Mouse (Mus musculus): Measurements from ENCODE around the gene Zdhhc21.

- TF ChIP-seq CTCF (conservative IDR thresholded peaks at IDR 0.05; ENCODE audit: low read length) = no peak
- TF ChIP-seq NANOG (IDR thresholded peaks at IDR 0.05; ENCODE audit: borderline replicate concordance, low read length) = no peak
- TF ChIP-seq POU5F1 (IDR thresholded peaks at IDR 0.05; ENCODE audit: borderline replicate concordance, low read length) = no peak
Observed at GRCm38 (mm10) chr4:82874791-82875190, 15.0 kb upstream of the Zdhhc21 start.
